Mouse (Mus musculus) heart, embryonic 16.5 days (tissue): Measurements from ENCODE around the gene Cdk15. TPM values are rescaled to one million over a fixed set of nuclear protein-coding genes. Genes with fewer than 3 reads are reported as not detected.
A peak's percentile ranks its signal among the peaks of the same experiment; 100 is the strongest.

Experiments
- ATAC-seq: fragments of 200-750 bp; cut with Nextera tagmentation; replicated peaks from 2 replicates; pipeline ENCODE4 v1.8.0; 2017; ENCODE audit warnings: moderate number of reproducible peaks; ENCODE audit not compliant: insufficient read depth, low FRiP score; ENCODE audit errors: extremely low read depth
- H3K27ac ChIP-seq: fragments of 300-500 bp; sonication (generic); 2 replicates; pipeline ENCODE4 v1.5.1; 2014; ENCODE audit warnings: mild to moderate bottlenecking, low read length, control low read depth, moderate library complexity
- H3K27me3 ChIP-seq: fragments of 300-500 bp; sonication (generic); 2 replicates; pipeline ENCODE4 v1.6.1; 2014; ENCODE audit warnings: low read length, mixed read lengths; ENCODE audit not compliant: control insufficient read depth, insufficient read depth
- H3K36me3 ChIP-seq: fragments of 300-500 bp; sonication (generic); 2 replicates; pipeline ENCODE4 v1.6.1; 2014; ENCODE audit not compliant: control insufficient read depth, insufficient read depth
- H3K4me1 ChIP-seq: fragments of 300-500 bp; sonication (generic); 2 replicates; pipeline ENCODE4 v1.6.1; 2014; ENCODE audit warnings: low read length, mixed read lengths; ENCODE audit not compliant: control insufficient read depth, insufficient read depth
- H3K4me2 ChIP-seq: fragments of 300-500 bp; sonication (generic); 2 replicates; pipeline ENCODE4 v1.6.1; 2014; ENCODE audit warnings: low read depth, mild to moderate bottlenecking, control low read depth, low read length
- H3K4me3 ChIP-seq: fragments of 300-500 bp; sonication (generic); 2 replicates; pipeline ENCODE4 v1.5.1; 2014; ENCODE audit warnings: mild to moderate bottlenecking, control low read depth, low read length
- H3K9ac ChIP-seq: fragments of 300-500 bp; sonication (generic); 2 replicates; pipeline ENCODE4 v1.6.1; 2014; ENCODE audit warnings: low read length, control low read depth
- H3K9me3 ChIP-seq: fragments of 300-500 bp; sonication (generic); replicated peaks from 2 replicates; pipeline ENCODE4 v1.6.1; 2016; ENCODE audit warnings: low read length; ENCODE audit not compliant: control insufficient read depth
- WGBS: fragments of 180-500 bp; shearing (Covaris S2); extraction: QIAGEN DNeasy Blood & Tissue Kit; methylation state at CpG from one replicate; pipeline ENCODE4 v1.1.7; 2014; 5-methylcytosine and 5-hydroxymethylcytosine counted together
- polyA plus RNA-seq: library from polyadenylated mRNA; unstranded; fragments of >200 nt; fragmentation: Nextera tagmentation; extraction: Ambion mirVana; gene quantifications from 2 replicates; pipeline ENCODE4 v1.2.1, GENCODE M21; 2015

Cdk15 gene
- polyA plus RNA-seq: 0.62 TPM in 1 of 2 replicates, not detected in the other

DNA sequence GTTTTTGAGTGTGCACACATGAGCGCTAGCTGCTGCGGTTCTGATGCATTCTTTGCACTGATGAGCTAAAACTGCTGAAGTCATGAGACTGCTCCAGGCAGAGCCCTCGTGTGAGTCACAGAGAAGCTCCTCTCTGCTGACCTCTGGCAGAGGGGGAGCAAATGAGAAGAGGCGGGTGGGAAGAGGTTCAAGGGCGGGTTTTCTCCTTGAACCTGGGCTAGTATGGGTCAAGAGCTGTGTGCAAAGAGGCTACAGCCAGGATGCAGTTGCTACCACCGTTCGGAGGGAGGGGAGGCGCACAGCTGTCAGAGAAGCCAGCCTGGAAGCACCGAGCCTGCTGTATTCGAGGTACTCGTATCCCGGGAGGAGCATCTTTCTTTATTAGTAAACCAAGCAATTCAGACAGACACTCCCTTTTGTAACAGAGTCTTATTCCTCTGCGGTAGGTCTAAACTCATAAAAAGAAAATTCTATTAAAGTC is at the start of gene Cdk15:
Cdk15 (plus strand) TSS at position 156 of the 481 bp plus-strand sequence.
- Histone ChIP-seq H3K4me2 (peak within 1 kb of the TSS; percentile 30; the same call in 1 of the 2 replicates), H3K36me3 (no peaks in the 10 kb centered on the region), H3K9ac (no peak within 1 kb of the TSS), H3K9me3 (no peaks in the 10 kb centered on the region), H3K27ac (no peak within 1 kb of the TSS), H3K4me1 (no peaks in the 10 kb centered on the region), H3K4me3 (no peak within 1 kb of the TSS), H3K27me3 (0 out of 2 replicates have a peak, but pooled peaks cover 2% of the 10 kb centered on the region)
- 19% methylated on average over 13 of the region's 13 CpGs for WGBS
- no peak for ATAC-seq

DNA sequence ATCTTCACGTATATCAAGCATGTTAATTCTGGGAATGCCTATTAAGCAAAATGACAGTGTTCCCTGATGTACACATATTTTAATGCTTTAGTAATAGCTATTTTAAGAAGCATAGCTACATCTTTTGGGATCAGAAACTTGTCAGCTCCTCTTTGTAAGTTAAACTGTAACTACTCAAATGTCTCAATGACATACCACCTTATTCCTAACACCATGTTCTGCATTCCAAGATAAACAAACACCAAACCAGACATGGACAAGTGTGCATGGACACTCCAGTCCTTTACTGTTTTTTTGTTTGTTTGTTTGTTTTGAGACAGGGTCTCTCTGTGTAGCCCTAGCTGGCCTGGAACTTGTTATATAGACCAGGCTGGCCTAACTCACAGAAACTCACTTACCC is 48.4 kb upstream of the Cdk15 start:
- 67% methylated on average over 1 of the region's 1 CpGs for WGBS
- ATAC-seq: no peak

DNA sequence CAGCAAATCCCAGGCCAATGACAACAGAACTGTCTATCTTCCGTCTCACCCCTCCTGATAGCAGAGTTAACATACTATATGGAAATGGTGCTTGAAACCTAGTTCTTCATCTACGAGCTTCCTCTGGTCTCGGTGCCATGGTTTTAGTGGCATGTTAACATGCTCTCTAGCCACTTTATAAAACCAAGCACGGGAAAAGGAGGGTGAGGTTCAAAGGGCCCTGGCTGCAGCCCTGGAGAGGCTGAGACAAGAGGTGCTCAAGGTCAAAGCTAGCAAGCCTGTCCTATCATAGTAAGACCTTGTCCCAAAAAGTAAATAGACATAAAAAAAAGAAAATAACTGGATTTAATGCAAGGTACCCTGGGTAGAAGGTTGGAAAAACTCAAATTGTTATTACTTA is 45.1 kb upstream of the Cdk15 start:
- Histone ChIP-seq H3K27me3 (no peaks in the 10 kb centered on the region), H3K4me2 (no peak overlapping the region), H3K27ac (no peak overlapping the region), H3K9me3 (no peaks in the 10 kb centered on the region), H3K9ac (no peak overlapping the region), H3K4me1 (no peaks in the 10 kb centered on the region), H3K4me3 (no peak overlapping the region), H3K36me3 (peaks cover 3% of the 10 kb centered on the region)
- 61% methylated on average over 4 of the region's 4 CpGs for WGBS
- ATAC-seq: no peak

More for the DNA sequence above, 48.4 kb upstream of the Cdk15 start:
- Histone ChIP-seq H3K9ac (no peak overlapping the region), H3K4me1 (no peaks in the 10 kb centered on the region), H3K4me2 (no peak overlapping the region), H3K4me3 (no peak overlapping the region), H3K36me3 (peaks cover 3% of the 10 kb centered on the region; the same call in 1 of the 2 replicates), H3K27ac (no peak overlapping the region), H3K27me3 (no peaks in the 10 kb centered on the region), H3K9me3 (no peaks in the 10 kb centered on the region)

DNA sequence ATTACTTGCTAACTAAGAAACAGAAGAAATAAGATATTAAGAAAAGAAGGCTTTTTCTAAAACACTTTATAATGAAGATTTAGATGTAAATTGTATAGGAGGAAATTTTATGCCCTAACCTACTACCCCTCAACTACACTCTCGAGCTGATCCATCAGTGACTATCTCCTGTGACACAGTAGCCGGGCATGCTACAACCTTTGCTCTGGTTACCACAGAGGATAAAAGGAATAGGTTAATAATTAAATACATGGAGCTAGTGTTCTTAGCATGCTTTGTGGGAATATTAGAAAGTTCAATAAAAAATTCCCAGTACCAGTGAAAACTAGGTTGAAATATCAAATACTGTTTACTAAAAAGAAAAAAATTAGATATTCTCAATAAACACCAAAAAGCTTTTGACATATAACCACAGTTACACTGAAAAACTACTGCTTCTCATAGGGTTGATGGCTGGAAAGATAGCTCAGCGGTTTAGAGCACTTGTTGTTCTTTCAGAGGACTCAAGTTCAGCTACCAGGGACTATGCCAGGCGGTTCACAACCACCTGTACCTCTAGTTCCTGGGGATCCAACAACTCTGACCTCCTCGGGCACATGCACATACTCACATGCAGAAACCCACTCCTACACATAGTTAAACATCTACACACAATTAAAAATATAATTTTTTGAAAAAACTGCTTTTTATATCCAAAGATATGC is 44.5 kb upstream of the Cdk15 start:
- H3K27me3 ChIP-seq: no peaks in the 10 kb centered on the region
- H3K4me2 ChIP-seq: no peak overlapping the region
- no peak overlapping the region for H3K9ac ChIP-seq
- H3K36me3 ChIP-seq: peaks cover 3% of the 10 kb centered on the region
- H3K9me3 ChIP-seq: no peaks in the 10 kb centered on the region
- H3K4me1 ChIP-seq: no peaks in the 10 kb centered on the region
- H3K27ac ChIP-seq: no peak overlapping the region
- no peak overlapping the region for H3K4me3 ChIP-seq
- 76% methylated on average over 5 of the region's 5 CpGs for WGBS
- no peak for ATAC-seq

DNA sequence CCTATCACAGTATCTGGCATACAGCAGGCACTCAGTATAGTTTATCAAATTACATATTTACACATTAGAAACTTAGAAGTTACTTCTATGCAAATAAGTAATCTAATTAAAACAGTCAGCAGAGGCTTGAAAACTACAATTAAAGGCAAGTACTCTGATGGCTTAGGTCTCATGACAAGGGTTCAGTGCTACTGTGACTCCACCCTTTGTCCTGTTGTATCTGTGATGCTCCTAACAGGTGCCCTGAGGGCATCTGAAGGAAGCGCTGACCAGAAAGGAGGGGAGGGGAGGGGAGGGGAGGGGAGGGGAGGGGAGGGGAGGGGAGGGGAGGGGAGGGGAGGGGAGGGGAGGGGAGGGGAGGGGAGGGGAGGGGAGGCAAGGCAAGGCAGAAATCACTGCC is 43.8 kb upstream of the Cdk15 start:
- no peak overlapping the region for H3K27ac ChIP-seq
- WGBS: no CpG with 5 or more reads among the region's 1 CpGs
- H3K9me3 ChIP-seq: no peaks in the 10 kb centered on the region
- ATAC-seq: no peak
- no peak overlapping the region for H3K9ac ChIP-seq
- H3K27me3 ChIP-seq: no peaks in the 10 kb centered on the region
- peaks cover 3% of the 10 kb centered on the region for H3K36me3 ChIP-seq
- no peaks in the 10 kb centered on the region for H3K4me1 ChIP-seq
- H3K4me2 ChIP-seq: no peak overlapping the region
- H3K4me3 ChIP-seq: no peak overlapping the region

DNA sequence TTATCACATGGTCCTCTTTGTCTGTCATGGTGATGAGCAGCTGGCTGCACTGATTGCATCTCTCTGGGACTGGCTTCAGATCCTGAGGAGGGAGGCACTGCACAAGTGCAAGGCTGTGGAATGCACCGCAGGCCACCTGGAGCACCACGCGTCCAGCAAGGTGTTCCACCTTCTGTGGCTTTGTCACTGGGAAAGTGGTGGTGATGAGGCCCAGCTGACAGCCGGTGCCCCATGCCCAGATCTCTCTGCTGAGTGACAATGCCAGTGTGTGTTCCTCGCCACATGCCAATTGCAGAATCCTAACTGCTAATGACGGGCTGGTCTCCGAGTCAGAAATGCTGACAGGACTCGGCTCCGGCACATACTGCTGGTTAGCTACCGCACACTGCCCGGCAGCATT is 41.3 kb upstream of the Cdk15 start:
- H3K27ac ChIP-seq: no peak overlapping the region
- H3K4me1 ChIP-seq: peaks cover 2% of the 10 kb centered on the region
- WGBS: 88% methylated on average over 11 of the region's 11 CpGs

DNA sequence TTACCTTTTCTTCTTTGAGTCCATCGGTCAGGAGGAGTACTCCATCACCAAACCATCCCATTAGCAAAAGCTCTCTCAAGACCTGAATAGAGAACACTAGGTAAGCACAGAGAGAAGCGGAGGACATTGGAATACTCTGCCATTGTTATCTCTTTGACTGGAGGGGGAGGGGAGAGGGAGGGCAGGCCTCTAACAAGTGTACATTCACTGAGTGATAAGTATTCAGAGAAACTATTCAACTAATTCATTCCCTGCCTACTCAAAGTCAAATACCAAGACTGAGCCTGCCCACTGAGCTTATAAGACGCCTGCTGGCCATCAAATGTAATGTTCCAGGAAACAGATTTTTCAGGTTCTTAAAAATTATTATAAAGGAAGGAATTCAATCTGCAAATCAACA is 36.3 kb upstream of the Cdk15 start:
- no peak overlapping the region for H3K27ac ChIP-seq
- no peaks in the 10 kb centered on the region for H3K27me3 ChIP-seq
- H3K4me3 ChIP-seq: no peak overlapping the region
- 65% methylated on average over 3 of the region's 3 CpGs for WGBS
- ATAC-seq: no peak
- H3K4me2 ChIP-seq: no peak overlapping the region
- H3K4me1 ChIP-seq: peaks cover 2% of the 10 kb centered on the region
- no peaks in the 10 kb centered on the region for H3K9me3 ChIP-seq
- H3K9ac ChIP-seq: no peak overlapping the region
- H3K36me3 ChIP-seq: no peaks in the 10 kb centered on the region; the same call in 1 of the 2 replicates

More for the DNA sequence above, 41.3 kb upstream of the Cdk15 start:
- no peak for ATAC-seq
- Histone ChIP-seq H3K9me3 (no peaks in the 10 kb centered on the region), H3K27me3 (no peaks in the 10 kb centered on the region), H3K4me2 (no peak overlapping the region), H3K36me3 (peaks cover 3% of the 10 kb centered on the region), H3K4me3 (no peak overlapping the region), H3K9ac (no peak overlapping the region)

DNA sequence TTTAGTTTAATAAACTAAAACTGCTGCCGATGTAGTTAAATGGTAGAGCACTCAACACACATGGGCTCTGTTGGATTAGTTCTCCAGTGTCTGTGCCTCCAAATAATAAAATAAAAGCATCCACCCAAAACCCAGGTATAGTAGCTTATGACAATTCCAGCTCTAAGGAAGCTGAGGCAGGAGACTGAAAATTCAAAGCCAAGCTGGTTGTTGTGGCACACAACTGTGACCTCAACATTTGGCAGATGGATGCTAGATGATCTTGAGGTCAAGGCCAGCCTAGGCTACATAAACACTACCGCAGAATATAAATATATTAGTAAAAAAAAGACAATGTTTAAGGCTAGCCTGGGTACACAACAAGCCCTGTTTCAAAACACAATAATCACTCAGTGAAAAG is 35.1 kb upstream of the Cdk15 start:
- no peak overlapping the region for H3K4me3 ChIP-seq
- H3K27ac ChIP-seq: no peak overlapping the region
- H3K27me3 ChIP-seq: no peaks in the 10 kb centered on the region
- 86% methylated on average over 2 of the region's 2 CpGs for WGBS
- no peak for ATAC-seq
- H3K4me2 ChIP-seq: no peak overlapping the region
- no peak overlapping the region for H3K9ac ChIP-seq
- H3K4me1 ChIP-seq: peaks cover 2% of the 10 kb centered on the region
- H3K36me3 ChIP-seq: no peaks in the 10 kb centered on the region
- H3K9me3 ChIP-seq: no peaks in the 10 kb centered on the region

DNA sequence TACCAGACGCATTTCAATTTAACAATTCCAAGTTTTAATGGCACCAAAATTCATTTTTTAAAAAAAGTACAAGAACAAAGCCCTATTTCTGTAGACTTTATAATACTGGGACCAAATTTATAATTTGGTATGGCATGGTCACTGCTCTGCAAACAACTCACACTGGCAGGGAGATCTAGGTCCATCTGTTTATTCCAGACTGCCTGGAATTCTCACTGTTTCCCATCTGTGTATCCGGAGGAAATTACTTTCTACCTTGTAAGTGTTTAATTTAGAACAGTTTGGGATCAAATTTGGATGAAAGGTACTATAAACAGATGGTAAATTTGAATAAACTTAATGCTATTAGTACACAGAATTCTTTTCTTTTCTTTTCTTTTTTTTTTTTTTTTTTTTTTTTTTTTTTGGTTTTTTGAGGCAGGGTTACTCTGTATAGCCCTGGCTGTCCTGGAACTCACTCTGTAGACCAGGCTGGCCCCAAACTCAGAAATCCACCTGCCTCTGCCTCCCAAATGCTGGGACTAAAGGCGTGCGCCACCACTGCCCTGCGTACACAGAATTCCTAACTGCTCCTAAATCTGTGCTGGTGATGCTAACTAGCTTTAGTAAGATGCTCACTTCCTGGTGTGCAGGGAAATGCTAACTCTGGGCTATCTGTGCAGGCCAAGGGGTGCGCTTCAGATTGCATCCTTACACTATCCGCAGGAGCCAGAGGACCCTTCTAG is 34.4 kb upstream of the Cdk15 start:
- 89% methylated on average over 7 of the region's 7 CpGs for WGBS
- no peak overlapping the region for H3K4me2 ChIP-seq

More for the DNA sequence above, 34.4 kb upstream of the Cdk15 start:
- Histone ChIP-seq H3K27ac (no peak overlapping the region), H3K9me3 (no peaks in the 10 kb centered on the region), H3K4me1 (peaks cover 2% of the 10 kb centered on the region), H3K9ac (no peak overlapping the region), H3K27me3 (no peaks in the 10 kb centered on the region), H3K36me3 (no peaks in the 10 kb centered on the region), H3K4me3 (no peak overlapping the region)
- ATAC-seq: no peak
